Mouse (Mus musculus): ENCODE measurements around the gene Cwc25.

Gene Cwc25

GRCm38 (mm10) chr11:97766154-97766881 lies at the start of gene Cwc25:
Gene Cwc25, minus strand, starts transcription at chr11:97766556.
- DNase-seq = peak; percentile 90

DNA sequence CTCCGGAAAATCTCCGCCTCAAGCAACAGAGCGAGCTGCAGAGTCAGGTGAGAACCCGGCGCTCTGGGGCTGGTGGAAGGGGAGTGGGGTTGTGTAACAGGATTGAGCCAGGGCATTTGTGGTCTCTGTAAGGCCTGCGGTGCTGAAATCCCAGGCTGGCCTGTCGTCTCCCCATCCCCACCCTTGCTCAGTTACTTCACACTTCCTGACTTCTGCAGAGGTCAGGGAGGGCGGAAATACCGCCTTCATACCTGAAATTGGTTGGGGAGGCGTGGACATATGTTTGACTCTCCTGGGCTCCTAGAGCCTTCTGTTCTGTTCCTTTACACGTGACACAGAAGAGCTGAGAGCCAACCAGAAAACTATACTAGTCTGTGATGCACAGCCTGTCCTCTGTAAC lies 49.4 kb upstream of the Cwc25 start:
- DNase-seq = no peak

DNA sequence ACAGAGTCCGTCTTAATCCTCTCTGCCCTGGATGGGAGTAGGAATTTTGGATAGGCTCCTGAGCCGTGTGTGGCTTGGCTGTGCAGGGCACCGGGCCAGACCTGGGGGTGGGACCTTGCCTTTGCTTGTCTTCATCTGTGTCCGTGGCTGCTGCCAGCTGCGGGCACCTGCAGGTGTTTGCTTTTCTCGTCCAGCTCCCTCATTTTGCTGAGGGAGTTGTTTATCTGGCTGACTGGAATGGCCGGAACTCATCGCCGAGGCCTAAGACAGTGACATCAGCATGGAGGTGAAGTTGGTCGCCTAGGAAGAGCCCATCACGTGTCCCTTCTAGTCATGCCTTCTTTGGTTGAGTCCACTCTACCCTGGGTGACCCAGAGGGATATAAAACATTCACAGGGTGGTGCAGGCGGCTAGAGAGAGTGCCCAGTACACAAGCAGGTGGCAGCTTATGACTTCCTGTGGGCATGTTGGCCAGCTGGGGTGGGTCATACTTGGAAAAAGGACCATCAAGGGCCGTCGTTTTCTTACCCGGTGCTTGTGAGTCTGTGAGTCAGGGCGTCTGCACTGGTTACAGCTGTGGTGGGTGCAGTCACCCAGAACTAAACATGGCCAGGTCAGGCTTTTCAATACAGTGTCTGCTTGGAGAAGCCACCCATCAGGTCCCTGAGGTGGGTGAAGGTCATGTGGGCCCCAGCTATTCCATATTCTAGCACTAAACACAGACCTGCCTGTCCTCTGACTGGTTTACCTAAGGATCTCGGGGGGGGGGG lies 47.6 kb upstream of the Cwc25 start:
- DNase-seq = no peak

- no peak for DNase-seq
These were observed 46.7 kb upstream of the Cwc25 start for GRCm38 (mm10) chr11:97813085-97813484.

GRCm38 (mm10) chr11:97812491-97812921 lies 46.1 kb upstream of the Cwc25 start:
- DNase-seq = peak; percentile 54

GRCm38 (mm10) chr11:97811569-97812362 lies 45.4 kb upstream of the Cwc25 start:
- no peak for DNase-seq

- no peak for DNase-seq
These were observed 44.6 kb upstream of the Cwc25 start for GRCm38 (mm10) chr11:97810970-97811369.

GRCm38 (mm10) chr11:97810356-97810755 lies 44.0 kb upstream of the Cwc25 start:
- DNase-seq = no peak

- no peak for DNase-seq
These were observed 43.1 kb upstream of the Cwc25 start for GRCm38 (mm10) chr11:97809235-97810121.

GRCm38 (mm10) chr11:97808621-97809234 lies 42.4 kb upstream of the Cwc25 start:
- no peak for DNase-seq

GRCm38 (mm10) chr11:97808093-97808492 lies 41.7 kb upstream of the Cwc25 start:
- DNase-seq = no peak

GRCm38 (mm10) chr11:97807626-97808025 lies 41.3 kb upstream of the Cwc25 start:
- no peak for DNase-seq

GRCm38 (mm10) chr11:97806613-97806964 lies 40.2 kb upstream of the Cwc25 start:
- DNase-seq = no peak

DNA sequence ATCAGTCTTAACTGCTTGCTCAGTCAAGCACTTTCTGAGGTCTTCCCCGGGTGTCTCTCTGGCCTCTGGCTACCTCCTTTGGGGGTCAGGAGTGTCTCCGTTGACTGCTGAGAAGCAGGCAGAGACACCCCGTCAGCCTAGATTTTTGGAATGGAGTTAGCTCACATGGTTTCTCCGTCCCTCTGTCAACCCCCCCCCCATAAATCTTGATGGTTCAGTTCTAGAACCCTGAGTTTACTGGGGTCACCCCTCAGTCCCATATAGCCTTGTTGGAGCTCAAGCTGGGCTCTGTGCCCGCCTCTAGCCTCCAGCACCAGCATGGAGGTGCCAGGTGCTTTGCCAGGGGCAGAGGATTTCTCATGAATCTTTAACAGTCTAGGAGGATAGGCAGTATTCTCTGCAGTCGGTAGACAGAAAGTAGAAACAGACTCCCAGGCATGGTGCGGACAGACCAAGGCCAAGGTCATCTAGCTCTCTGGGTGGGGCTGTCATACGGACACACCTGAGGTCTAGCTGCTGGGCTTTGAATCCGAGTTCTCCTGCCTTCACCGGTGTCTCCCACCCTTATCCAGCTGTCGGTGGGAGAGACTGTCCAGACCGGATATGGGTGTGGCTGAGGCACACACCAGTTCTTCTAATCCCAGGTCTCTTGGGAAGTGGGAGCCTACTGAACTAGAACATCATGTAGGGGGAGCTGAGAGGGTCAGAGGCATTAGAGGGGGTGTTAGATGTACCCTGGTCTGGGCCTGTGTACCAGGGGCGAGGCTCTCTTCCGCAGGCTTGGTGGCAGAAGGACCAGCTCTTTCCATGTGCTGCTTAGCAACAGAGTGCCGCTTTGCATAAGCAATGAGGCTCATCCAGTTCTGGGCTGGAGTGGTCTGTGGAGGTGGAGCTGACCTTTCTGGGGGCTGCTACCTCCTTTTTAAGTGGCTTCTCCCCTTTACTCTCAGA lies 39.6 kb upstream of the Cwc25 start:
- no peak for DNase-seq

- DNase-seq = no peak
These were observed 38.7 kb upstream of the Cwc25 start for GRCm38 (mm10) chr11:97804841-97805661.

DNA sequence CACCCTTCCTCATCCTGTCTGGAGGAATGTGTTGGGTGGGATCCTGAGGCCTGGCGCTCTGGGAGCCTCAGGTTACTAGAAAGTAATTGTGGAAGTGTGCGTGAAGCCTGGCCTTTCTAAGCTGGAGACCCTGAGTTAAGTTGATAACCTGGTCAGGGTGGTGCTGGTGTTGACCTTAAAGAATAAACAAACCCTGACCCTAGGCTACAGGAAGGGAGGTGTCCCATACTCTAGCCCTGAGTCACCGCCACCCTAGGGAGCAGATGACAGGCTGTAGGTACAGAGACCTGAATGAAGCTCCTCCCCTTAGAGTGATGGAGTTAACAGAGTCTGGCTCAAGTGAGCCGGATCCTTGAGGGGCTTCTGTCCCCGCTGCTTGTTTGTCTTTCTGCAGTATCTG lies 37.5 kb upstream of the Cwc25 start:
- no peak for DNase-seq

GRCm38 (mm10) chr11:97802495-97802894 lies 36.1 kb upstream of the Cwc25 start:
- DNase-seq = no peak

GRCm38 (mm10) chr11:97802194-97802470 lies 35.8 kb upstream of the Cwc25 start:
- DNase-seq = no peak

DNA sequence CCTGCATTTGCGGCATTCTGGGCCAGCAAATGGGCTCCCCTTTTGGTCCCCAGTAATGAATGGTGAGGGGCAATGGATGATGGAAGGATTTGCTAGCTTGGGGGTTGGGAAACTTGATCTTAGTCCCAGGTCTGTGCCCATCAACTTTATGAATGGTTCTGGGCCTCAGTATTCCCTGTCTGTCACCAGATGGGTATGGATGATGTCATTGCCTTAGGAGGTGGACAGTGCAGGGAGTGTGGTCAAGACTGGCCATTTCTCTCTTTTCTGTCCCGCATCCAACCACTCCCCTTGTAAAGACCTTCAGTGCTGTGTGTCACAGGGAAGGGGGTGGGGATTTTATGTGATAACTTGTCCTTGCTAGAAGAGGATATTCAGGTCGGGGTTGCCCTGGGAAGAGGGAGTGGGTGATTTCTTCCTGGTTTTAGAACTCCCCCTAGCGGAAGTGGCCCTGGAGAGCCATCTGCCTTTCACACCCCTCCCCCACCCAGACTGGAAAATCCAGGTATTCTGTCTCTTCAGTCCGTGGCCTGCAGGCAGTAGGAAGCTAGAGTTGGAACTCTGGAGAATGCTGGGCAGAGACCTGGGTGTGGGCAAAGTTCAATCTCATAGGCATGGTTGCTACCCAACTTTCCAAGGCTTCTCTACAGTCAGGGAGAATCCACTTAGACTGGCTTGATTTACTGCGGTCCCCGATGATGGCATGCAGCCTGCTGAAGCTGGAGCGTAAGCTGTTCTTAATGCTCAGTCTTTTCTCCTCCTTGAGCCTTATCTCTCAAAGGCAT lies 35.2 kb upstream of the Cwc25 start:
- no peak for DNase-seq
